In genomic region chr17:4889577-4889976, GRCm38 (mm10) we compare ENCODE assay signal across 22 mouse cellular contexts.
DNase-seq lines count a peak whose midpoint lies in the region; ATAC-seq and TF ChIP-seq lines count a peak whose summit lies in the region.
"Had no signal": no experiment of that assay in that cellular context is flagged by ENCODE, and none has a peak within 500 bp of the region (broad histone marks: within the 10 kb centered on the region; RNA-seq: fewer than 3 reads in every experiment).

No protein-coding gene starts in this region.

- H3K4me3 ChIP-seq in heart, embryonic 11.5 days (ENCODE audit: low read depth, low read length), result no peak overlapping the region
- no peak overlapping the region for H3K4me3 ChIP-seq in liver, embryonic 14.5 days (ENCODE audit: insufficient read depth in 1 of 2, low read depth in 2 of 2, low read length in 2 of 2)
- no peak overlapping the region for H3K4me3 ChIP-seq in liver, postnatal 0 days (ENCODE audit: low read depth, low read length)
- H3K4me3 ChIP-seq: embryonic facial prominence, embryonic 15.5 days; heart, embryonic 13.5 days; hindbrain, embryonic 13.5 days; kidney, embryonic 15.5 days; left cerebral cortex, adult 2 months; limb, embryonic 15.5 days; midbrain, embryonic 15.5 days had no signal

- H3K4me2 ChIP-seq in heart, embryonic 11.5 days, result no peak overlapping the region
- no peak overlapping the region for H3K4me2 ChIP-seq in liver, embryonic 14.5 days (ENCODE audit: low read depth)
- no peak overlapping the region for H3K4me2 ChIP-seq in liver, postnatal 0 days (ENCODE audit: low read depth, low read length)
- H3K4me2 ChIP-seq: embryonic facial prominence, embryonic 15.5 days; heart, embryonic 13.5 days; hindbrain, embryonic 13.5 days; kidney, embryonic 15.5 days; limb, embryonic 15.5 days; midbrain, embryonic 15.5 days had no signal

- H3K9ac ChIP-seq in heart, embryonic 11.5 days (ENCODE audit: low read depth, low read length), result no peak overlapping the region
- H3K9ac ChIP-seq in liver, embryonic 14.5 days (replicated peaks), result no peak overlapping the region
- no peak overlapping the region for H3K9ac ChIP-seq in liver, postnatal 0 days (replicated peaks)
- H3K9ac ChIP-seq: embryonic facial prominence, embryonic 15.5 days; heart, embryonic 13.5 days; hindbrain, embryonic 13.5 days; kidney, embryonic 15.5 days; limb, embryonic 15.5 days; midbrain, embryonic 15.5 days had no signal

- no peak overlapping the region for H3K27ac ChIP-seq in heart, embryonic 11.5 days (ENCODE audit: low read depth, low read length)
- no peak overlapping the region for H3K27ac ChIP-seq in liver, embryonic 14.5 days
- no peak overlapping the region for H3K27ac ChIP-seq in liver, postnatal 0 days (ENCODE audit: low read depth)
- H3K27ac ChIP-seq: embryonic facial prominence, embryonic 15.5 days; heart, embryonic 13.5 days; hindbrain, embryonic 13.5 days; kidney, embryonic 15.5 days; left cerebral cortex, adult 2 months; limb, embryonic 15.5 days; midbrain, embryonic 15.5 days had no signal

- no peak for ATAC-seq in heart, embryonic 11.5 days (replicated peaks; ENCODE audit: insufficient number of reproducible peaks, low FRiP score, low TSS enrichment)
- ATAC-seq in liver, embryonic 14.5 days (ENCODE audit: insufficient read depth), result no peak
- no peak for ATAC-seq in liver, postnatal 0 days
- no peak for ATAC-seq in cerebellum, adult (ENCODE audit: insufficient number of reproducible peaks, low FRiP score, low TSS enrichment)
- ATAC-seq: forebrain, embryonic 16.5 days; midbrain, embryonic 15.5 days had no signal

- TF ChIP-seq EP300 in liver, embryonic 14.5 days (IDR thresholded peaks at IDR 0.05; ENCODE audit: low read depth), result no peak
- TF ChIP-seq EP300 in liver, postnatal 0 days (IDR thresholded peaks at IDR 0.05; ENCODE audit: low read depth), result no peak

- no peaks in the 10 kb centered on the region for H3K27me3 ChIP-seq in heart, embryonic 11.5 days (ENCODE audit: control insufficient read depth, insufficient read depth, low read length)
- H3K27me3 ChIP-seq in liver, embryonic 14.5 days (ENCODE audit: control insufficient read depth, insufficient read depth, low read length), result no peaks in the 10 kb centered on the region
- no peaks in the 10 kb centered on the region for H3K27me3 ChIP-seq in liver, postnatal 0 days (ENCODE audit: insufficient read depth, low read length)
- H3K27me3 ChIP-seq: embryonic facial prominence, embryonic 15.5 days; heart, embryonic 13.5 days; hindbrain, embryonic 13.5 days; kidney, embryonic 15.5 days; limb, embryonic 15.5 days; midbrain, embryonic 15.5 days had no signal

- peak; percentile 28; the same call in 1 of the 2 replicates for TF ChIP-seq CTCF in liver, embryonic 14.5 days (IDR thresholded peaks at IDR 0.05; ENCODE audit: low read depth)
- TF ChIP-seq CTCF in liver, postnatal 0 days (IDR thresholded peaks at IDR 0.05; ENCODE audit: low read depth), result no peak

- DNase-seq in adrenal gland, postnatal 14 days, result peak; percentile 27
- no peak for DNase-seq in adrenal gland, adult 2 months
- peak; percentile 5 for DNase-seq in heart, postnatal 4 days
- no peak for DNase-seq in liver, embryonic 14.5 days (ENCODE audit: low read depth in 3 of 3, low spot score in 3 of 3)
- no peak for DNase-seq in liver, postnatal 0 days
- peak; percentile 38 for DNase-seq in testis, postnatal 10 days (ENCODE audit: low spot score)
- DNase-seq: adrenal gland, postnatal 25 days; cerebellum, adult 9-10 months; gastrocnemius, postnatal 25 days; layer of hippocampus, adult 9-11 months; lung, adult 18-20 months; lung, postnatal 4 days had no signal

- no peaks in the 10 kb centered on the region for H3K4me1 ChIP-seq in heart, embryonic 11.5 days (ENCODE audit: control insufficient read depth, insufficient read depth, low read length)
- H3K4me1 ChIP-seq in liver, embryonic 14.5 days (replicated peaks; ENCODE audit: control insufficient read depth in 2 of 2, insufficient read depth in 2 of 2, low read length in 1 of 2), result no peaks in the 10 kb centered on the region
- H3K4me1 ChIP-seq in liver, postnatal 0 days (ENCODE audit: insufficient read depth), result no peaks in the 10 kb centered on the region
- H3K4me1 ChIP-seq: embryonic facial prominence, embryonic 15.5 days; heart, embryonic 13.5 days; hindbrain, embryonic 13.5 days; kidney, embryonic 15.5 days; limb, embryonic 15.5 days; midbrain, embryonic 15.5 days had no signal

- no peaks in the 10 kb centered on the region for H3K36me3 ChIP-seq in heart, embryonic 11.5 days (ENCODE audit: control insufficient read depth, insufficient read depth, low read length)
- no peaks in the 10 kb centered on the region for H3K36me3 ChIP-seq in liver, embryonic 14.5 days (replicated peaks; ENCODE audit: control insufficient read depth, insufficient read depth, low read depth)
- no peaks in the 10 kb centered on the region for H3K36me3 ChIP-seq in liver, postnatal 0 days (replicated peaks; ENCODE audit: insufficient read depth, low read length)
- H3K36me3 ChIP-seq: embryonic facial prominence, embryonic 15.5 days; heart, embryonic 13.5 days; hindbrain, embryonic 13.5 days; kidney, embryonic 15.5 days; limb, embryonic 15.5 days; midbrain, embryonic 15.5 days had no signal

- H3K9me3 ChIP-seq in heart, embryonic 11.5 days (replicated peaks; ENCODE audit: control insufficient read depth, low read length), result no peaks in the 10 kb centered on the region
- H3K9me3 ChIP-seq in liver, embryonic 14.5 days (ENCODE audit: control insufficient read depth, low read length), result no peaks in the 10 kb centered on the region
- H3K9me3 ChIP-seq in liver, postnatal 0 days (ENCODE audit: low read length), result no peaks in the 10 kb centered on the region
- H3K9me3 ChIP-seq: embryonic facial prominence, embryonic 15.5 days; hindbrain, embryonic 13.5 days; kidney, embryonic 15.5 days; limb, embryonic 15.5 days; midbrain, embryonic 15.5 days had no signal

- WGBS in heart, embryonic 11.5 days (ENCODE audit: insufficient replicate concordance), result 55% methylated on average over 2 of the region's 2 CpGs
- 42% methylated on average over 2 of the region's 2 CpGs for WGBS in liver, embryonic 14.5 days (ENCODE audit: insufficient replicate concordance)
- WGBS in liver, postnatal 0 days (ENCODE audit: insufficient replicate concordance), result 49% methylated on average over 2 of the region's 2 CpGs

Comparison
In these comparisons a context has a peak if more than half of its experiments do, and no peak if none do; other contexts are left out.
1. DNase-seq: peak in adrenal gland, postnatal 14 days (single experiment), heart, postnatal 4 days (single experiment) and testis, postnatal 10 days (single experiment); none in adrenal gland, adult 2 months (single experiment), liver, embryonic 14.5 days (0 of 3) and liver, postnatal 0 days (single experiment).